Mouse (Mus musculus): ENCODE results near the gene Atg4d. TPM values are rescaled to one million over a fixed set of nuclear protein-coding genes. Genes with fewer than 3 reads are reported as not detected.
A peak's percentile ranks its signal among the peaks of the same experiment; 100 is the strongest.
"Not testable (repeated sequence)": the region's sequence is repeated elsewhere in the genome, so short reads cannot be mapped to it uniquely, and the experiment has no call there.

The Atg4d gene
- total RNA-seq (2022) = 10 to 100 TPM; 38.7 to 47.3 (median 40.8) TPM

DNA sequence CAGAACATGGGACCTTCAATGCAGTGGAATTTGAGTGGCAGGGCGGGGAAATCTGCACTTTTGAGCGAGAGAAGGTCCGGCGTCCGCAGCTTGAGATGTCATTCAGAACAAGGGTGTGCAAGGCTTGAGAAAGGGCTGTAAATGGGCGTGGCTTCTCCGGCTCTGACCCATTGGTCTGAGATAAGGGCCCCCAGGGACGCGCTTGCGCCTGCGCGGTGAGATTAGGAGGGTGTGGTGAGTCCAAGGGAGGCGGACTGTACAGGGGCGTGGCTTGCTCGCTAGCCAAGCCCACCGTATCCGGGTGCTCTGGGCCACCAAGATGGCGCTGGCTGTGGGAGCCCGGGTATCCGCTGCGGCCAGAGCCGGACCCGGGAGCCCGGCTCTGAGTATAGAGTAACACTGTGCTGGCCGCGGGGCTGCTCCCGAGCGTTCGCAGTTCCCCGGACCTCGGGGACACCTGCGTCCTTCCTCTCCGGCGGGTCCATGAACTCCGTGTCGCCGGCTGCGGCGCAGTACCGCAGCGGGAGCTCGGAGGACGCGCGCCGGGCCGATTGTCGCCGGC lies at the start of gene Atg4d:
TSS of gene Atg4d (plus strand) at position 294 of the 562 bp plus-strand sequence.
- DNase-seq = peak; percentile 99

DNA sequence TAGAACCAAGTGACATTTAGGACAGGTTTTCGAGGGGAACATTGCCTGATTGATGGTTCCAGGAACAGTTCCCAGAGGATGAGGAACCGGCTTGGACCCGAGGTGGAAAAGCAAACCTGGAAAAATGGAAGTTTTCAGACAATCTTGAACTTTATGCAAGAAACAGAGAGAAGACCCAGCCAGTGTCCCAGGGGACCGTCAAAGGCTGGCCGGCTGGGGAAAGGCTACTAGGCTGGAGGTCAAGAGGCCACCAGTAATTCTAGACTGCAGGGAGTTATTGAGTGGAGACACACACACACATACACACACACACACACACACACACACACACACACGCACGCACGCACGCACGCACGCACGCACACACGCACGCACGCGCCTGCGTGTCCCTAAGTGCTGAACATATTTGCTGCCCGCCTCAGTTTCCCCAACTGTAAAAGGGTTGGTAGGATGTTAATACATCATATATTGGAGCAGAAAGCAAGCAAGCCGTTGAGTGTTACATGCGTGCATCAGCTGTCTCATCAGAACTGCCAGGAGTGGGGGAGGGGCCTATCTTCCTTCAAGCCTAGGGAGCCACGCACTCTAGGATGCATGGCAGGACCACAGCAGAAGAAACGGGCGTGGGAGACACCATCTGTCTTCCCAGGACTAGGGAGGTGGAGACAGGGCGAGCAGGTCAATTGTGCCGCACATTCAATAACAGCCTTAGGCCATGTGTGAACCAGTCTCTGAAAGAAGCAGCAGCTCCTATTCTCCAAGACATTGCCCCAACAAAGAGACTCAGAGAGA lies 48.8 kb upstream of the Atg4d start:
- DNase-seq = no peak

DNA sequence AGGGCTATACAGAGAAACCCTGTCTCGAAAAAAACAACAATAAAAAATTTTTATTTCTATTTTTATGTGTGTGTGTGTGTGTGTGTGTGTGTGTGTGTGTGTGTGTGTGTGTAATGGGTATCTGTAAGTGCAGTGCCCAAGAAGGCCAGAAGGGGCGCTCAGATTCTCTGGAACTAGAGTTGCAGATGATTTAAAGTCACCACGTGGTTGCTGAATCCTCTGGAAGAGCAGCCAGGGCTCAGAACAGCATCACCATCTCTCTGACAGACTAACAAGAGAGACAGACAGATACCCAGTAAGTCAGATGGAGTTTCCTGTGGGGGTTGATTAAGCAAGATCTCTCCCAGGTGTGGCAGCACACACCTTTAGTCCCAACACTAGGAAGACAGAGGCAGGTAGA lies 45.3 kb upstream of the Atg4d start:
- no peak for DNase-seq

DNA sequence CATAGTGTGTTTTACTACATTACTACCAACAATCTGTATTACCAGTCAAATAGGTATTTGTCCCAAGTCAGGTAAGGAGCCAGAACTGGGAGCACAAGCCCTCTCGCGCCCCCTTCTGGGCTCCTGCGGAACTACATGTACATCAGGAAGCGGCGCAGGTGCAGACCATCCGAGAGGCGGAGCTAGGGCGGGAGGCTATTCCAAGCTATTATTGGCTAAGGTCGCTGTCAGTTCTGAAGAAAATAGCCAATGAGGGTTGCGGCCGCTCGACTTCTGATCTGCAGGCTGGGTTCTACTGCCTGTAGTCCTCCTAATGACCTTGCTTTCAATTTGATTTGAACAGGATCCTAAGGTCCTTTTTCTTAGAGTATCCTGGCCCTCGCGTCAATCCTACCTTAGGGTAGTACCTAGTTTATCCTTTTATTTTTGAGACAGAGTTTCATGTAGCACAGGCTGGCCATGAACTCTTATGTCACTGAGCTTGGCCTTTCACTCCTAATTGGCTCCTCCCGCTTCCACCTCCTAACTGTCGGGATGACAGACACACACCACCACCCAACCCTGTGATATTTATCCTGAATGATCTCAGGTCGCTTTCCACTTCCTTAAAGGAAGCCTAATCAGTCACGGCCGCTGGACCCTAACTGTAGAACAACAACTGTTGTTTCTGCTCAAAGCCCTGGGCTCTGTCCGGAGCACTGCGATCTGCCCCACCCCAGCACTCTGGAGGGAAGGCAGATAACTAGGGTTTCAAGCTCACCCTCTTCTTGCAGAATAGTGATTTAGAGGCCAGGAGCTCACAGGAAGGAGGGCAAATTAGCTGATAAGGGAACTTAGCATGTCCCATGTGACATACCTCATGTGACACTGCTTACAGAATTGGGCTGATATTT lies 44.4 kb upstream of the Atg4d start:
- peak; percentile 92 for DNase-seq

DNA sequence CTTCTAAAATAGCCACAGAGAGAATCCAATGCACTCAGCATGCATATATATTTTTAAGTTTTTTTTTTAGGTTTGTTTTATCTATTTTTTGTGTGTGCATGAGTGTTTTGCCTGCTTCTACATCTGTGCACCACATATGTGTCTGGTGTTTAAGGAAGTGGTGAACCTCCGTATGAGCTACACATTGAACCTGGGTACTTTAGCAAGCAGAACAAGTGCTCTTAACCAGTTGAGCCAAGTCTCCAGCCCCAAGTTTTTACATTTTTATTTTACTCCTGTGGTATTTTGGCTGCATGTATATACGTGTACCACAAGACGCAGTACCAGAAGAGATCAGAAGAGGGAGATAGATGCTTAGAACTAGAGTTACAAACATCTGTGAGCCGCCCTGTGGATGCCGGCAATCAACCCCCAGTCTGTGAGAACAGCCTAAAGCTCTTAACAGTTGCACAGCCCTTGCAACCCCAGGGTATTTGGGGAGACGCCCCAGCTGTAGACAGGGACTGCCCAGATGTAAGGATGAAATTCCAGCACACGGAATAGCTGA lies 43.6 kb upstream of the Atg4d start:
- DNase-seq = no peak

DNA sequence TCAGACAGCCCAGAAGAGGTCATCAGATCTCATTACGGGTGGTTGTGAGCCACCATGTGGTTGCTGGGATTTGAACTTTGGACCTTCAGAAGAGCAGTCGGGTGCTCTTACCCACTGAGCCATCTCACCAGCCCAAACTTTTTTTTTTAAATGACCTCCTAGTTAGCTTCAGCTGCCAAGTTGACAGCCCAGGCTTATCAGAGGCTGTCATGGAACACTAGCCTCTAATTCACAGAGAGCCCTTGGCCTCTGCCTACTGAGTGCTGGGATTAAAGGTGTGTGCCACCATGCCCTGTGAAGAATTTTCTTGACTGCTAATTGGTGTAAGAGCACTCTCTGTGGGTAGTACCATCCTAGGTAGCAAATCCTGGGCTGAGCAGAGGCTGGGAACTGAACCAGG lies 41.6 kb upstream of the Atg4d start:
- not testable (repeated sequence) for DNase-seq

DNA sequence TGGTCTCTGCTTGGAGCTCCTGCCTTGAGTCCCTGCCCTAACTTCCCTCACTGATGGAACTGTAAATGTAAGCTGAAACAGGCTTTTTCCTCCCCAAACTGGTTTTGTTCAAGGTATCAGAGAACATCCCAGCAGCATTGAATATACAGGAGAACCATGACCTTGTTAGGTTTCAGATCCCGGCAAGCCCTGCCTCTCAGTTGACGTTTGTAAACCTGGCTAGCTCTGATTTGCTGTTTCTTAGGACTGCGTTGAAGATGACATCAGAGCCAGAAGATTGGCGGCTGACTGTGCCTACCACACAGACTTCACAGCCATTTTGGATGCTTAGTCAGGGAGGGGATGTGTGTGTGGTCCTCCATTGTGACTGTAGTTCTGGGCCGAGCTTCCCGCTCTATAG lies 41.2 kb upstream of the Atg4d start:
- DNase-seq = no peak

DNA sequence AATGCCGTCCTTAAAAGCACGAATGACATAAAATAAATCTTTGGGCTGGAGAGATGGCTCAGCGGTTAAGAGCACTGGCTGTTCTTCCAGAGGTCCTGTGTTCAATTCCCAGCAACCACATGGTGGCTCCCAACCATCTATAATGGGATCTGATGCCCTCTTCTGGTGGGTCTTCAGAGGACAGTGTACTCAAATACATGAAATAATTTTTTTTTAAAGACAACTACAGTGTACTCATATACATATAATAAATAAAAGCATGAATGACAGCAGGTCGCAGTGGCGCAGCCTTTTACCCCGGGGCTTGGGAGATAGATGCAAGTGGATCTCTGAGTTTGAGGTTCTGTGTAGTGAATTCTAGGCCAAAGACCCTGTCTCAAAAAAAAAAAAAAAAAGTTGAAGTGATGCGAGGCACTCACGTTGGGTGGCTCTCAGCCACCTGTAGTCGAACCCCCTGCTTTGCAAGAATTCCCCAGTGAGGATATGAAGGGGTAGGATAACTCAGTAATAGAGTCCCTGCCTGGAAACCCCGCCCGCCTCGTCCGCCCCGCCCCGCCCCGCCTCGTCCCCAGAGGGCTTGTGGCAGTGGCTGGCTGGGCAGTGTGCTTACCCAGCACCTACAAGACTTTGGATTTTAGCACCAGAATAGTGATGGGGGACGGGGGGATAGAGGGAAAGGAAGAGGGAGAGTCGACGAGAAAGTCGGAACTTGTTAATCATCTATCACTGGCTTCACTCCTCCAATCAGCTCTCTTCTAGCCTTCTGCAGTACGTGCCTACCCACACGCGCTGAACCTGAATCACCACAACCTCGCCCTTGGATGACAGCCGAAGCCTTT lies 40.3 kb upstream of the Atg4d start:
- DNase-seq = peak; percentile 64

DNA sequence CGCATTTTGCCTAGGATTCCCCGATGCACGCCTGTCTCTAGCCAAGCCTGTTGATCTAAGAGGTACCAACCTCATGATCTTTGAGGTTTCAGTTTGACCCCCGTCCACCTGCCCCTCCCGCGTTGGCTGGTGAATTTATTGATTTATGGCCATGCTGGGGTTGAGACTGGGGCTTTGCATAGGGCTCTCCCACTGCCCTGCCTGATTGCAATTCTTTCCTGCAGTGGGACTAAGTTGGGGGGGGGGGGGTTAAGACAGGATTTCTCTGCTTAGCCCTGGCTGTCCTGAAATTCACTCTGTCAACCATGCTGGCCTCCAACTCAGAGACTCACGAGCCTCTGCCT lies 39.7 kb upstream of the Atg4d start:
- no peak for DNase-seq

DNA sequence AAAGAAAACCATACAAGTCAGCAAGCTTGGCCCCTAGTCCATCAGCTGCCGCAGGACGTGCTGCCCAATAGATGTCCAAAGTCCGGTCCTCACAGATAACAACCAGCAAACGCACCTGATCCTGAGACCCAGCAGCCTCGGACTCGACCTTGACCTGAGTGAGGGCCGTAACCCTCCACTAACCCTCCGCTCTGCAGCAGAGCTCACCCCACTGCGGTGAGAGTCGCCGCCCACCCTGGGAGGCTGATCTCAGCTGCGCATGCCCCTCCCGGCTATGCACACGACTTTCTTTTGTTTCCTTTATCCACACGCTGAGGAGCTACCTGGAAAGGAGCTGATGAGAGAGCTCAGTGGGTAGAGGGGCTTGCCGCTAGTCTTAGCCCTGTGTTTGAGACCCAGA lies 37.8 kb upstream of the Atg4d start:
- no peak for DNase-seq

DNA sequence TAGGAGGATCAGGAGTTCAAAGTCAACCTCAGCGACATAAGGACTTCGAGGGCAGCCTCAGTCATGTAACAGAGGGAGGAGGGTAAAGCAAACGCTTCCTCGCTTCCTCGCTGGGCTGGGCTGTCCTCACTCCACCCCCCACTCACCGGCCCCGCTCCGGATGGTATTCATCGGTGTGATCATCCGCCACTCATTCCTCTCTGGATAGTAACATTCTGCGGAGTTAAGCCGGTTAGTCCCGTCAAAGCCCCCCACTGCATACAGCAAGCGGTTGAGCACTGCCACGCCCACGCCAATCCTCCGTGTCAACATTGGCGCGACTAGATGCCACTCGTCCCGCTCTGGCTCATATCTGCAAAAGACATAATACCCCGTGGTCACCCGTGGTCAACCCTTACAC lies 33.5 kb upstream of the Atg4d start:
- DNase-seq = no peak

DNA sequence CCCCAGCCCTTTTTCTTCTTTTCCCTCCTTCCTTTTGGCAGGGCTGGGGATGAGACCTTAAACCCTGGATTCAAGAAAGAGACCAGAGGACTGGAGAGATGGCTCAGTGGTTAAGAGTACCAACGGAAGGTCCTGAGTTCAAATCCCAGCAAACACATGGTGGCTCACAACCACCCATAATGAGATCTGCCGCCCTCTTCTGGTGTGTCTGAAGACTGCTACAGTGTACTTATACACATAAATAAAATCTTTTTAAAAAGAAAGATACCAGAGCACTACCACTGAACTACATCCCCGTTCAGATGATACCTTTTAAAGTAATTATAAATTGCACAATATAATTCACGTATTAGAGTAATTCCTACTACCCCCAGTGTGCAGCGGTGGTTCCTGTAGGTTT lies 32.2 kb upstream of the Atg4d start:
- no peak for DNase-seq

DNA sequence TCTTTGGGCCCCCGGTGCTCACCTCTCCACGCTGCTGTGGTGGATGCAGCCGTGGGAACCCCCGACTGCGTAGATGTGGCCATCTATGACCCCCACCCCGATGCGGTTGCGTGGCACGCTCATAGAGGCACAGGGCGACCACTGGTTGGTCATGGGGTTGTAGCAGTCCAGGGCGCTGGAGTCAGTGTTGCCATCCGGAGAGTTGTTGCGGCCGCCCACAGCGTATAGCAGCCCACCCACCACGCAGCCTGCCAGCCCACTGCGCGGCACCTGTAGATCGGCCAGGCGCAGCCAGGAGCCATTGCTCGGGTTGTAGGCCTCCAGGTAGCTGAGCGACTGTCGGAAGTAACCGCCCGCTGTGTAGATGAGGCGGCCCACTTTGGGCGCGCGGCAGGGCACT lies 31.7 kb upstream of the Atg4d start:
- DNase-seq = no peak

DNA sequence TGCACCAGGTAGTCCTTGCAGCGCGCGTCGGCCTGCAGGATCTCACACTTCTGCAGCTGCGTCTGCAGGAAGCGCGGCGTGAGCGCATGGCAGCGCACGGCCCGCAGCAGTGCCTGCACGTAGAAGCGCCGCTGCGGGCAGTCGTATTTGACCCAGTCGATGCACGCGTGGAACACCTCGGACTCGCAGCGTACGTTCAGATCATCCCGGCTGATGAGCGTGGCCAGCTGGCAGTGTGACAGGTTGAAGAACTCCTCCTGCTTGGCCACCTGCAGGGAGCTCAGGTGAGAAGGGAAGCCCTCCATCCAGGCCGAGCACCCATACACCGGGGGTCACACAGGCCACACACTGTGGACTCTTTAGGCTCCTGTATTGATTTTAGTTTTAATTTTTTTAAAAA lies 31.3 kb upstream of the Atg4d start:
- no peak for DNase-seq

DNA sequence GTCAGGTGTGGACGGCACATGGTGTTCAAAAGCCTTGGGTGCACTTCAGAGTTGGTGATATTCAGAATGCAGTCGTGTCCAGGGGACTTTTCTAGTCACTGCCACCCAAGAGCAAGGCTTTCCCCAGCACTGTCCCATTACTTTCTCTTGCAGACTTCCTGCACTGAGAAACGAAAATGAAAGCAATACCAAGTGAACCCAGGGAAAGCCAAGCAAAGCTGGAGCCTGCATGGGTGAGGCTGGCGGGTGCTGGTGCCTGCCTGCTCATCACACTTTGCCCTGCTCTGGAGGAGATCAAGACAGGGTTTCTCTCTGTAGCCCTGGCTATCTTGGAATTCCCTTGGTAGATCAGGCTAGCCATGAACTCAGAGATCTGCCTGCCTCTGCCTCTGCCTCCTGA lies 29.8 kb upstream of the Atg4d start:
- no peak for DNase-seq

DNA sequence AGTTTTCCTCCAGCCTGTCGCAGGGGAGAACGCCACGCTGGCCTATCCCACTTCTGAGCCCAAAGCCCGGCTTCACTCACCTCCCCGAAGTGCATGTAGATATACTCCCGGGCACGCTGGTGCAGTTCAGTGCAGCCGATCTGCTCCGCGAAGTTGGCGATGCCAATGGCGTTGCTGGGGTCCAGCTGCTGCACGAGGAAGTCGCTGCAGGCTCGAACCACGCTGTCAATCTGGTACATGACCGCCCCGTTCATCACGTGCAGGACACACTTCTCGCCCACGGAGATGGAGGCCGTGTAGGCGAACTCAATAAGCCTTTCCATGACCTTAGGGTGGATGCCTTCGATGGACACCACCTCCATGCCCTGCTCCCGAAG lies 28.1 kb upstream of the Atg4d start:
- no peak for DNase-seq

DNA sequence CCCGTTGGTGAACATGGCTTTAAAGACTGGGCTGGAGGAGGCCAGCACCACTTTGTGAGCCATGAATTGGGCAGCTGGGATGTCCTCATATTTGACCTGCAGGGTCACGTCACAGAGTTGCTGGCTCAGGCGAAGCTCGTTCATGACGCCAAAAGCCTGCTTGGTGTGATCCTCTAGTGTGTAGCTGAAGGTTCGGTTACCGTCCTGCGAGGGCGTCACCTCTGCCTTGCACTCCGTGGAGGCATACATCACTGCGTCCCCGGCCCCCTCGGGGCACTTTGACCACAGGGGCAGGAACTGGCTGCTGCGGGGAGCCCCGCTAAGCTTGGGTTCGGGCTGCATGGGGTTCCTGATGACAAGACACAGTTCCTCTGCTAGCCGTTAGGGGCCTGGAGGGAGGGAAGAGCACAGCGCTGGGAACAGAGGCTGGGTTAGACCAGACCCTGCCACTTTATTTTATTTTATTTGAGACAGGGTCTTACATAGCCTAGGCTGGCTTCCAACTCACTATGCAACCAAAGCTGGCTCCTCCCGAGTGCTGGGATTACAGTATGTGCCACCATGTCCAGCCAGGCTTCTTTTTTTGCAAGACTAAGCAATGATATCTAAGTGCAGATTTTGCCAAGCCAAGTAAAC lies 27.6 kb upstream of the Atg4d start:
- DNase-seq = no peak

DNA sequence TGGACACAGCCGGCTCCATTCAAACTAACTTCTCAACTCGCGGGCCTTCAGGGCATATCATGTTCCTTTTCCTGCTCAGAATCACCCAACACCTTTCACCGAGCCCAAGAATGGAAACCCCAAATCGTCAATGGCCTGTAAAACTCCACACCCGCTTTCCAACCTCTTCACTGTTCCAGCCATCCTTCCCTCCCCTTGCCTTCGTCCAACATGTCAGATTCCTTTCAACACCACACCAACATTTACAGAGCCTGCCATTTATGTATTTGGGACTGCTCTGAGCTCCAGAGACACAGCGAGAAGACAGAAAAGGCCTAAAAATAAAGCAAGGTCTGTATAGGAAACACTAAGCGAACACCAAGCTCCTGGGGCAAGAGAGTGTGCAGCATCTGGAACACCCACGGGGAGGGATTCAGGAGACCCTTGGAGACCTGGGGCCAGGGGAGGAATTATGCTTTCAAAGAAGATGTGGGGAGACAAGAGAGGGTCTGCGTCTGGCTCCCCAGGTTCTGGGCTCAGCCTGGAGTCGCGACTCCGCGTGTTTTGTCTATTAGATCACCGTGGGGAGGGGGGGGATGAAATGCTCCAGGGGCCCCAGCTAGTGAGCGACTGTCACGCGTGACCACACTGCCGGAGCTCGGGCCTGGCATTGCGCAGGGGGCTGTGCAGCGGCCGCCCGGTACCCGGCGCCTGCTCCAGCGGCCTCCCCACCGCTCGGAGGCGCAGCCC lies 26.9 kb upstream of the Atg4d start:
- DNase-seq = no peak

DNA sequence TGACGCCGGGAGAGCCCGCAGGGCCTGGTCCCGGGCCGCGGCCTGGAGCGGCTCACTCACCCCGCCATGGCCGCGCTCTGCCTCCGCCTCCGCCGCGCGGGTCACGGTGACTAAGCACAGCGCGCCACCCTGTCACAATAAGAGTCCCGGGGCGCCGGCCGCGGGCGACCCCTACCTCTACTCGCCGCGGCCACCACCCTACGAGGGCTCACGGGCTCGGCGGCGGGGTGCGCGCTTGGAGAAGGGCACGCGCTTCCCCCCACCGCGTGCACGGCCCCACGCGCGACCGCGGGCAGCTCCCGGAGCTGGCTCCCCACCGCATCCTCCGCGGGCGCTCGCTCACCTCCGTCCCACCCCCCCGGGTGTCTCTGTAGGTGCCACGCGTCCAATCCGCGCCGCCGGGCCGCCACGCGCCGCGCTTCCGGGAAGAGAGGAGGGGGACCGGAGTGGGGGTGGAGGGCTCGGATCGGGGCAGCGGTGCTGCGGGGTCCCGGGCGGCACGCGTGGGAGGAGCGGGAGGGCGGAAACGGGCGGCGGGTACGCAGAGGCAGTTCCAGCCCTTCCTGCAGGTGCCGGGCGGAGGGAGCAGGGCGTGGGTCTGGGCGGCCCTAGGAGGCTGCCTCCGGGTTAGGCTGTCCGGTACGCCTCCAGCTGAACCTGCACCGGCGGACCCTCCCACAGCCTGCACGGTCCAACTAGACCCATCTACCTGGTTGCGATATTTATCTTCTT lies 26.2 kb upstream of the Atg4d start, which contains the start of gene Keap1:
TSS of gene Keap1 (minus strand) at position 629 of the 732 bp plus-strand sequence.
- DNase-seq = peak; percentile 57

DNA sequence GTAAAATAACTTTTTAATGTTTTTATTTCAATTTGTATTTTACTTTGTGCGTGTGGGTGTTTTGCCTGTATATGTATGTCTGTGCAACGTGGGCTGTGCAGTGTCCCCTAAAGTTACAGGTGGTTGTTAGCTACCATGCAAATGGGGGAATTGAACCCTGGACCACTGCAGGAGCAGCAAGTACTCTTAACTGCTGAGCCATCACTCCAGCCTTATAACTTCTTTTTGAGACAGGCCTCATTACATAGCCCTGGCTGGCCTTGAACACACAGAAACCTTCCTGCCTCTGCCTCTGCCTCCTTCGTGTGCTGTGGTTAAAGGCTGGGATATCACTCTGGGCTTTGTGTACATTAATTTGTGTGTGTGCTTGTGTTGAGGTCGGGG lies 25.6 kb upstream of the Atg4d start:
- no peak for DNase-seq

Data from adrenal gland, adult 8-10 months (tissue).